In the genomic region with DNA sequence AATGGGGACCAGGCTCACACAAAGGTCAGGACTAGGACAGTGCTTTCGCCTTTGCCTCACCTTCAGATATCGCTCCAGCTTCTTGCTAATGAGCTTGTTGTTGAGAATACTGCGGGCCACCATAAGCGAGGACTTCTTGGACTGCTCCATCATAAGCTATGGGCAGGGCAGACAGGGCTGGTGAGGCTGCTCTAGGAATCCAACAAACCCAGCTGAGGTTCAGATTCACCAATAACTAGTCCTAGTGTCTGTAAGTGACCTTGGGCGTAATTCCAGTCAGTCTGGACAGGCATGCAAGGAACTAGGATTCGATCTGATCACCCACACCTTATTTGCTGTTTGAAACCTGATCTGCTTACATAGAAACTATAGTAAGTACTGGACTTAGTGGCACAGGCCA, we compare ENCODE assay signal across 7 mouse cellular contexts. TPM values are rescaled to one million over a fixed set of nuclear protein-coding genes. Genes with fewer than 3 reads are reported as not detected.
DNase-seq lines count a peak whose midpoint lies in the region; ATAC-seq and TF ChIP-seq lines count a peak whose summit lies in the region.

No protein-coding gene starts in this region.

- peak overlapping the region; percentile 73 for H3K9ac ChIP-seq in neural tube, embryonic 11.5 days (ENCODE audit: low read length)
- peak overlapping the region; percentile 58 for H3K9ac ChIP-seq in embryonic facial prominence, embryonic 15.5 days
- H3K9ac ChIP-seq in intestine, embryonic 15.5 days = peak overlapping the region; percentile 83
- H3K9ac ChIP-seq in midbrain, postnatal 0 days (replicated peaks; ENCODE audit: low read length, poor library complexity, severe bottlenecking) = peak overlapping the region; percentile 77

- peaks cover 13% of the 10 kb centered on the region for H3K36me3 ChIP-seq in neural tube, embryonic 11.5 days (ENCODE audit: control insufficient read depth, insufficient read depth, low read length)
- H3K36me3 ChIP-seq in embryonic facial prominence, embryonic 15.5 days = peaks cover 29% of the 10 kb centered on the region
- H3K36me3 ChIP-seq in intestine, embryonic 15.5 days = peaks cover 10% of the 10 kb centered on the region
- peaks cover 13% of the 10 kb centered on the region for H3K36me3 ChIP-seq in midbrain, postnatal 0 days (ENCODE audit: insufficient read depth, low read length)

- no peak for DNase-seq in neural tube, embryonic 11.5 days (ENCODE audit: low spot score)
- no peak for DNase-seq in neural tube, embryonic 10.5 days (ENCODE audit: extremely low spot score, low spot score)
- peak; percentile 3 for DNase-seq in midbrain, postnatal 0 days (ENCODE audit: low spot score)
- DNase-seq in ovary, adult 18-20 months (ENCODE audit: low spot score) = no peak
- no peak for DNase-seq in urinary bladder, adult 18-20 months (ENCODE audit: low spot score in 2 of 2)

- no peak for TF ChIP-seq CTCF in midbrain, postnatal 0 days (IDR thresholded peaks at IDR 0.05)

- peak overlapping the region; percentile 93 for H3K4me2 ChIP-seq in neural tube, embryonic 11.5 days (ENCODE audit: low read depth)
- H3K4me2 ChIP-seq in embryonic facial prominence, embryonic 15.5 days (replicated peaks) = peak overlapping the region; percentile 49
- peak overlapping the region; percentile 77 for H3K4me2 ChIP-seq in intestine, embryonic 15.5 days (replicated peaks)
- peak overlapping the region; percentile 67 for H3K4me2 ChIP-seq in midbrain, postnatal 0 days (ENCODE audit: low read depth, low read length, poor library complexity, severe bottlenecking)

- no peaks in the 10 kb centered on the region for H3K9me3 ChIP-seq in neural tube, embryonic 11.5 days (ENCODE audit: control insufficient read depth, low read length)
- H3K9me3 ChIP-seq in embryonic facial prominence, embryonic 15.5 days (replicated peaks) = no peaks in the 10 kb centered on the region
- H3K9me3 ChIP-seq in intestine, embryonic 15.5 days = no peaks in the 10 kb centered on the region
- no peaks in the 10 kb centered on the region for H3K9me3 ChIP-seq in midbrain, postnatal 0 days (ENCODE audit: low read length)

- H3K4me1 ChIP-seq in neural tube, embryonic 11.5 days (ENCODE audit: control insufficient read depth, insufficient read depth, low read length) = peaks cover 11% of the 10 kb centered on the region; the same call in 1 of the 2 replicates
- peaks cover 18% of the 10 kb centered on the region for H3K4me1 ChIP-seq in embryonic facial prominence, embryonic 15.5 days
- peaks cover 9% of the 10 kb centered on the region for H3K4me1 ChIP-seq in intestine, embryonic 15.5 days (replicated peaks)
- H3K4me1 ChIP-seq in midbrain, postnatal 0 days (ENCODE audit: insufficient read depth, low read length) = peaks cover 3% of the 10 kb centered on the region; the same call in 1 of the 2 replicates

- H3K27me3 ChIP-seq in neural tube, embryonic 11.5 days (ENCODE audit: control insufficient read depth, insufficient read depth, low read length) = no peaks in the 10 kb centered on the region
- no peaks in the 10 kb centered on the region for H3K27me3 ChIP-seq in embryonic facial prominence, embryonic 15.5 days
- H3K27me3 ChIP-seq in intestine, embryonic 15.5 days (replicated peaks) = no peaks in the 10 kb centered on the region
- H3K27me3 ChIP-seq in midbrain, postnatal 0 days (ENCODE audit: insufficient read depth, low read length) = no peaks in the 10 kb centered on the region

- peak overlapping the region; percentile 87 for H3K4me3 ChIP-seq in neural tube, embryonic 11.5 days (ENCODE audit: low read depth, low read length)
- peak overlapping the region; percentile 90 for H3K4me3 ChIP-seq in embryonic facial prominence, embryonic 15.5 days (replicated peaks)
- H3K4me3 ChIP-seq in intestine, embryonic 15.5 days (replicated peaks) = peak overlapping the region; percentile 69
- peak overlapping the region; percentile 83 for H3K4me3 ChIP-seq in midbrain, postnatal 0 days (ENCODE audit: low read depth, low read length)

- WGBS in neural tube, embryonic 11.5 days = 24% methylated on average over 6 of the region's 6 CpGs
- WGBS in embryonic facial prominence, embryonic 15.5 days = 16% methylated on average over 6 of the region's 6 CpGs
- 24% methylated on average over 6 of the region's 6 CpGs for WGBS in intestine, embryonic 15.5 days
- WGBS in midbrain, postnatal 0 days = 29% methylated on average over 6 of the region's 6 CpGs

- no peak for ATAC-seq in neural tube, embryonic 11.5 days (ENCODE audit: insufficient read depth, low FRiP score, low TSS enrichment)
- no peak for ATAC-seq in embryonic facial prominence, embryonic 15.5 days (ENCODE audit: insufficient number of reproducible peaks, low FRiP score, low TSS enrichment, low read depth)
- no peak; the same call in 1 of the 2 replicates for ATAC-seq in intestine, embryonic 15.5 days
- 0 out of 2 replicates have a peak, but pooled peaks have one; percentile 0 for ATAC-seq in midbrain, postnatal 0 days (ENCODE audit: low FRiP score)

- H3K27ac ChIP-seq in neural tube, embryonic 11.5 days (ENCODE audit: low read depth, low read length) = peak overlapping the region; percentile 94
- peak overlapping the region; percentile 98 for H3K27ac ChIP-seq in embryonic facial prominence, embryonic 15.5 days (replicated peaks)
- peak overlapping the region; percentile 91 for H3K27ac ChIP-seq in intestine, embryonic 15.5 days
- peak overlapping the region; percentile 91 for H3K27ac ChIP-seq in midbrain, postnatal 0 days (ENCODE audit: low read depth, low read length)

RNA-seq across cellular contexts. Expression of gene Akap8, which starts 0.8 kb away (rescaled TPM):
- 50.6 and 51.8 TPM in 2 replicates for polyA plus RNA-seq in neural tube, embryonic 11.5 days (2014; fragmentation: Nextera tagmentation; extraction: Ambion mirVana)
- polyA plus RNA-seq in embryonic facial prominence, embryonic 15.5 days (2015; fragmentation: Nextera tagmentation; extraction: Ambion mirVana) = 91.5 and 97.9 TPM in 2 replicates
- polyA plus RNA-seq in intestine, embryonic 15.5 days (2015; fragmentation: Nextera tagmentation; extraction: Ambion mirVana) = 83.2 and 85.6 TPM in 2 replicates
- 96.5 and 131 TPM in 2 replicates for total RNA-seq in midbrain, postnatal 0 days (2014; rRNA removed)
- polyA plus RNA-seq in midbrain, postnatal 0 days (2015; fragmentation: Nextera tagmentation; extraction: Ambion mirVana) = 66.8 and 81.1 TPM in 2 replicates

RNA-seq across cellular contexts. Expression of gene Akap8l, which starts 28.6 kb away (rescaled TPM):
- 73.2 and 81.3 TPM in 2 replicates for polyA plus RNA-seq in neural tube, embryonic 11.5 days (2014; fragmentation: Nextera tagmentation; extraction: Ambion mirVana)
- polyA plus RNA-seq in embryonic facial prominence, embryonic 15.5 days (2015; fragmentation: Nextera tagmentation; extraction: Ambion mirVana) = 96.5 and 110 TPM in 2 replicates
- polyA plus RNA-seq in intestine, embryonic 15.5 days (2015; fragmentation: Nextera tagmentation; extraction: Ambion mirVana) = 62.6 and 72.3 TPM in 2 replicates
- total RNA-seq in midbrain, postnatal 0 days (2014; rRNA removed) = 69.9 and 83.6 TPM in 2 replicates
- 113 and 117 TPM in 2 replicates for polyA plus RNA-seq in midbrain, postnatal 0 days (2015; fragmentation: Nextera tagmentation; extraction: Ambion mirVana)

RNA-seq across cellular contexts. Expression of gene Brd4, which starts 37.3 kb away (rescaled TPM):
- 114 and 115 TPM in 2 replicates for polyA plus RNA-seq in neural tube, embryonic 11.5 days (2014; fragmentation: Nextera tagmentation; extraction: Ambion mirVana)
- 92.0 and 113 TPM in 2 replicates for polyA plus RNA-seq in embryonic facial prominence, embryonic 15.5 days (2015; fragmentation: Nextera tagmentation; extraction: Ambion mirVana)
- 68.1 and 70.5 TPM in 2 replicates for polyA plus RNA-seq in intestine, embryonic 15.5 days (2015; fragmentation: Nextera tagmentation; extraction: Ambion mirVana)
- total RNA-seq in midbrain, postnatal 0 days (2014; rRNA removed) = 49.2 and 49.7 TPM in 2 replicates
- polyA plus RNA-seq in midbrain, postnatal 0 days (2015; fragmentation: Nextera tagmentation; extraction: Ambion mirVana) = 68.0 and 81.6 TPM in 2 replicates
